Mouse (Mus musculus): ENCODE data around the gene Kif24. TPM values are rescaled to one million over a fixed set of nuclear protein-coding genes. Genes with fewer than 3 reads are reported as not detected.
"Not testable (repeated sequence)": the region's sequence is repeated elsewhere in the genome, so short reads cannot be mapped to it uniquely, and the experiment has no call there.

The Kif24 gene
- polyA plus RNA-seq, 1 experiment from 2014 or later, result 3.4 TPM

DNA sequence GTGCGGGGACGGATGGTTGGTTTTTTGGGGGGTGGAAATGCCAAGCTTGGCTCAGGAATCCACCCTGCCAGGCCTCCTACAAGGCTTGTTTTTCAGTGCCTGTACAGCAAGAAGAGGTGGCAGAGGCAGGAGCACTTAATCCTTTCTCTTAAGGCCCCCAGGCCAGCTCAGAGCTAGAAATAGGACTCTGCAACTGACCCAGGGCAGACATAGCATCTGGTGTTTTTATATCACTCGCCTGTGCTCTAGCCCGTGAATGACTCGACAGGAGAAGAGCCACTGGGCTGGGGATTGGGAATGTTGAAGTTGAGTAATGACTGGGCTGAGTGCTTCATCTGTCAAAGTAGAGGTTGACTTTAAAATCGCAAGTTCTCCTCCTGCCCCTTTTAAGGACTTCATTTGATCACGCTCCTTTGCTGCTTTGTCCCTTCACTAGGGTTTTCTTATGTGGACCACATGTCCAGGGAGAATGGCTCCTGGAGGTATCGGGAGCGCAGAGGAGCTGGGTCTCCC lies 13.0 kb upstream of the Kif24 start:
- 91% methylated on average over 9 of the region's 9 CpGs for WGBS
- Histone ChIP-seq H3K4me2 (replicated peaks) (no peak overlapping the region), H3K9me3 (ENCODE audit: control insufficient read depth, low read length) (no peaks in the 10 kb centered on the region), H3K4me1 (replicated peaks; ENCODE audit: control insufficient read depth, insufficient read depth, low read length) (no peaks in the 10 kb centered on the region), H3K4me3 (replicated peaks; ENCODE audit: low read length) (no peak overlapping the region), H3K36me3 (replicated peaks; ENCODE audit: control insufficient read depth, insufficient read depth) (peaks cover 7% of the 10 kb centered on the region; the same call in 1 of the 2 replicates), H3K27ac (no peak overlapping the region), H3K9ac (no peak overlapping the region), H3K27me3 (ENCODE audit: control insufficient read depth, insufficient read depth, low read length) (no peaks in the 10 kb centered on the region)
- DNase-seq (ENCODE audit: low spot score), result no peak
- no peak for ATAC-seq (ENCODE audit: low FRiP score)

DNA sequence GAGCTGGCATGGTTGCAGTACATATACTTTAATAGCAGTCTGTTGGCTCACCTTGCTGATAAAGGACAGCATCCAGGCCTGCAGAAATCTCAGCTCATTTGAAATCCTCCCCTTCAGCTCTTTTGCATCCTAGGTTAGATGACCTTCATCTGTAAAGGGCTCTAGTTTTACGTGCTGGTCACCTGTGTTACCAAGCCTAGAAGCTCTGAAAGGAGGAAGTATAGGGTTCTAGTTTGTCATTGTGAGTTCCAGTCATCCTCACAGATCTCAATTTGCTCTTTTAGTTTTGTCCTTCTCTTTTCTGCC lies 6.7 kb upstream of the Kif24 start:
- Histone ChIP-seq H3K36me3 (replicated peaks; ENCODE audit: control insufficient read depth, insufficient read depth) (no peaks in the 10 kb centered on the region), H3K9ac (no peak overlapping the region), H3K4me1 (replicated peaks; ENCODE audit: control insufficient read depth, insufficient read depth, low read length) (no peaks in the 10 kb centered on the region), H3K4me3 (replicated peaks; ENCODE audit: low read length) (no peak overlapping the region), H3K27ac (peak overlapping the region; percentile 73), H3K27me3 (ENCODE audit: control insufficient read depth, insufficient read depth, low read length) (no peaks in the 10 kb centered on the region), H3K9me3 (ENCODE audit: control insufficient read depth, low read length) (no peaks in the 10 kb centered on the region), H3K4me2 (replicated peaks) (no peak overlapping the region)
- no peak for ATAC-seq (ENCODE audit: low FRiP score)
- DNase-seq (ENCODE audit: low spot score), result no peak
- 79% methylated on average over 1 of the region's 1 CpGs for WGBS

DNA sequence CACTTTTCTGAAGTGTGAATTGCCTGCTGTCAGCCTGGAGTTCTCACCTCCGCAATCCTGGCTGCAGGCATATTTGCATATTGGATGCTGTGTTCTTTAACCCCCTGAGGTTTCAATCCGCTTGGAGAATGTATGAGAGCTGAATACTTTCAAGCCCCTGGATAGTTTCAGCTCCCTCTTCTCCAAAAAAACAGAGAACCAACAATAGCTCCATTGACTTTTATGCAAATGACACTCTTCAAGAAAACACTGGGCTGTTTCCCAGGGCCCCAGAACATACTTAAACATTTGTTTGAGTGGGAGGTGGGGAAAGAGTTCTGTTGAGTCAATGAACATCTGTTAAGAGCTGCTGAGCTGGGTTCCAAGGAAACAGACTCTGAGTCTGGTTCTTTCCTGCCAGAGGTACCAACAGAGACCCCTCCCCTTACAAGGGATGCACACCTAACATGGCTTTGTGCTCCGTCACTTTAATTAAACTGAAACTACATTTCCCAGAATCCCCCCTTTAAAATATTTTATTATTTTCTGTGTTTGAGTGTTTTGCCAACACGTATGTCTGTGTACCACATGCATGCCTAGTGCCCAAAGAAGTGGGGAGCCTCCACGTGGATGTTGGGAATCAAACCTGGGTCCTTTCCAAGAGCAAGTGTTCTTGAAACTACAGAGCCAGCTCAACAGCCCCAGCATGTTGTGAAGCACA lies 6.1 kb upstream of the Kif24 start:
- Histone ChIP-seq H3K4me3 (replicated peaks; ENCODE audit: low read length) (no peak overlapping the region), H3K27me3 (ENCODE audit: control insufficient read depth, insufficient read depth, low read length) (no peaks in the 10 kb centered on the region), H3K27ac (peak overlapping the region; percentile 73), H3K36me3 (replicated peaks; ENCODE audit: control insufficient read depth, insufficient read depth) (no peaks in the 10 kb centered on the region), H3K4me2 (replicated peaks) (no peak overlapping the region), H3K9me3 (ENCODE audit: control insufficient read depth, low read length) (no peaks in the 10 kb centered on the region), H3K4me1 (replicated peaks; ENCODE audit: control insufficient read depth, insufficient read depth, low read length) (no peaks in the 10 kb centered on the region), H3K9ac (no peak overlapping the region)
- DNase-seq (ENCODE audit: low spot score) (peak; percentile 38), ATAC-seq (ENCODE audit: low FRiP score) (peak; percentile 72; the same call in 1 of the 2 replicates)
- 27% methylated on average over 5 of the region's 5 CpGs for WGBS

DNA sequence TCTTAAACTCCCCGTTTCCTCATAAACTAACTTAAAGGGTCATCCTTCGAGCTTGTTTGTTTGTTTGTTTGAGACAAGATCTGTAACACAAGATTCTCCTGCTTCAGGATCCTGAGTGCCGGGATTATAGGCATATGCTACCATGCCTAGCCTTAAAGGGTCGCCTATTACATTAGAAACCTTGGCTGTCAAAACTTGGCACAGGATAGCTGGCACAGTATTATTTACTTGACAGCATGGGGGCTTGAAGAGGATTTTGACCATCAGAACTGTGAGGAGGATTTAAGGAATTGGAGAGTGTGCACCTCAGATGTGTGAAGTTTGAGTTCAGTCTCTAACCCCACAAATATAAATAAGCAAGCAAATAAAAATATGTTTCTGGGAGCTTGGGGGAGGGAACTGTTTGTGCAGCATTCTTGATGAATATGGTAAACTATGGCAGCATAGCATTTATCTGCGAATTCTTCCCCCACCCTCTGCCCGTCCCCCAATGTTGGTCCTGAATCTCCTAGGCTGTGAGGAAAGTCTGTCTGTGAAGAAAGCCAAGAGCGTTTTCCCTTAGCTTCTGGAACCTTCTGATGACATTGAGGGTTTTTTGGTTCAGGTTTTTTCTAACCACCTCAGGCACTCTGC lies 5.5 kb upstream of the Kif24 start:
- no peak overlapping the region for H3K4me3 ChIP-seq (replicated peaks; ENCODE audit: low read length)
- no peaks in the 10 kb centered on the region for H3K36me3 ChIP-seq (replicated peaks; ENCODE audit: control insufficient read depth, insufficient read depth)
- no peak overlapping the region for H3K4me2 ChIP-seq (replicated peaks)
- ATAC-seq (ENCODE audit: low FRiP score) (no peak), DNase-seq (ENCODE audit: low spot score) (no peak)
- H3K27me3 ChIP-seq (ENCODE audit: control insufficient read depth, insufficient read depth, low read length), result no peaks in the 10 kb centered on the region
- no peak overlapping the region for H3K9ac ChIP-seq
- H3K4me1 ChIP-seq (replicated peaks; ENCODE audit: control insufficient read depth, insufficient read depth, low read length), result no peaks in the 10 kb centered on the region
- H3K27ac ChIP-seq, result peak overlapping the region; percentile 62
- H3K9me3 ChIP-seq (ENCODE audit: control insufficient read depth, low read length), result no peaks in the 10 kb centered on the region
- WGBS, result 53% methylated on average over 7 of the region's 7 CpGs

DNA sequence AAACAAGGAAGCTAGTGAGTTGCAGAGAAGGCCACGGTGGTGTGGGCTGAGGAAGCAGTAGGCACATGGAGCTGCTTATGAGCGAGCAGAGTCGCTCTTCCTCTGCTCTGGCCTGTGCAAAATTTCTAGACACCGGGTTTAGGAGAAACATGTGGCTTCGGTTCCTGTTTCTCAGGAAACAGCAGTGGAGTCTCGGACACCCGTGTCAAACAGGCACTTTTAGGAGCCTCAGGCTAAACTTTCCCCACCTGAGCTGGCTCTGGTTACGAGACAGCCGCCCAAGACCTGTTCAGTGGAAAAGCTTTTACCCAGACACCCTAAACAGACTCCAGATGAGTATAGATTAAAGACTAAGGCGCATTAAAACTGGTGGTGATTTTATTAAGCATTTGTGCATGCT lies 4.5 kb upstream of the Kif24 start:
- no peak overlapping the region for H3K4me2 ChIP-seq (replicated peaks)
- H3K9me3 ChIP-seq (ENCODE audit: control insufficient read depth, low read length), result no peaks in the 10 kb centered on the region
- ATAC-seq (ENCODE audit: low FRiP score), result no peak
- no peaks in the 10 kb centered on the region for H3K4me1 ChIP-seq (replicated peaks; ENCODE audit: control insufficient read depth, insufficient read depth, low read length)
- H3K27ac ChIP-seq, result no peak overlapping the region
- H3K36me3 ChIP-seq (replicated peaks; ENCODE audit: control insufficient read depth, insufficient read depth), result no peaks in the 10 kb centered on the region
- H3K27me3 ChIP-seq (ENCODE audit: control insufficient read depth, insufficient read depth, low read length), result no peaks in the 10 kb centered on the region
- no peak for DNase-seq (ENCODE audit: low spot score)
- H3K4me3 ChIP-seq (replicated peaks; ENCODE audit: low read length), result no peak overlapping the region
- H3K9ac ChIP-seq, result no peak overlapping the region
- 77% methylated on average over 10 of the region's 10 CpGs for WGBS

DNA sequence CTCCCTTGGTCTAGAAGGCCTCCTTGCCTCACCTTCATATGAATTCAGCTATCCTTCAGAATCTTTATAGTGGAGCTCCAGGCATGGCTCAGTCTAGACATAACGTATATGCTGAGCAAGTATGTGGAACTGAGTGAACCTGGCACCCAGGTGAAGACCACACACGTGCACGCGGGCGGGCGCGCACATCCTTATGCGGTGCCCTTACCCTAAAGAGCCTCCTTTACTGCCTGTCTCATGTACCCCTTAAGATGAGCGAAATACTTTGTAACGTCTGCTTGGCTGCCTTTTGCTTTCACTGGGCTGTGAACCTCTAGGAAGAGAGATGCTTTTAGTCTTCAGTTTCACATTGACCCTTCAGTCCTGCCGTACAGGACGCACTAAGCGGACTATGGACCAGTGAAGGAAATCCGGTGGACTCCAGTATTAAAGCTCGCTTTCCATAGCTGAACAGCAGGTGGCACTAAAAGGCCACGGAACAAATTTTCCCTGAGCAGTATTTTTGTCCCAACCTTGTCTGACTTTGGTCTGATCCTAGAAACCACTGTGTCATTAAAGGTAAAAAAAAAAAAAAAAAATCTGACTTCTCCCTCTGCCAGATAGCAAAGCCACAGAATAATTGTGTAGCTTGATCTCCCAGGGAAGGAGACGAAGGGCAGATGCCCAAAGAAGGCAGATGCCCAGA lies 3.9 kb upstream of the Kif24 start:
- H3K4me1 ChIP-seq (replicated peaks; ENCODE audit: control insufficient read depth, insufficient read depth, low read length), result peaks cover 5% of the 10 kb centered on the region
- H3K36me3 ChIP-seq (replicated peaks; ENCODE audit: control insufficient read depth, insufficient read depth), result no peaks in the 10 kb centered on the region
- no peak overlapping the region for H3K9ac ChIP-seq
- no peaks in the 10 kb centered on the region for H3K27me3 ChIP-seq (ENCODE audit: control insufficient read depth, insufficient read depth, low read length)
- WGBS, result 58% methylated on average over 17 of the region's 17 CpGs
- no peaks in the 10 kb centered on the region for H3K9me3 ChIP-seq (ENCODE audit: control insufficient read depth, low read length)
- peak; percentile 86 for DNase-seq (ENCODE audit: low spot score)
- ATAC-seq (ENCODE audit: low FRiP score), result no peak
- H3K27ac ChIP-seq, result no peak overlapping the region
- H3K4me2 ChIP-seq (replicated peaks), result no peak overlapping the region
- no peak overlapping the region for H3K4me3 ChIP-seq (replicated peaks; ENCODE audit: low read length)

DNA sequence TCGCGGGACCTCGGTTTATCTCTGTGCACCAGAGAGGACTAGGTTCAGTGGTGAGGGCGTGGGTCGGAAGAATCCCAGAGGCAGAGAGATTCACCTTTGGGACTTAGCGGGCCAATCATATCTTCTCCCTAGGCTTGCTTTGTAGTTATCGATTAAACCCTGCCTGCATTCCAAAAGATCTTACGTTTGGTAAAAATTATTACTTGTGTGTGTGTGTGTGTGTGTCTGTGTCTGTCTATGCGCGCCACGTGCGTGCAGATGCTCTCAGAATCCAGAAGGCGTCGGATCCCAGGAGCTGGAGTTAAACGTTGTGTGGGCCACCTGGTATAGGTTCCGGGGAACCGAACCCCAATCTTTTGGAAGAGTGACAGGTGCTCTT lies 589 bp upstream of the Kif24 start:
- peak overlapping the region; percentile 52 for H3K4me2 ChIP-seq (replicated peaks)
- no peak; the same call in 1 of the 2 replicates for ATAC-seq (ENCODE audit: low FRiP score)
- H3K4me1 ChIP-seq (replicated peaks; ENCODE audit: control insufficient read depth, insufficient read depth, low read length), result peaks cover 5% of the 10 kb centered on the region
- H3K9me3 ChIP-seq (ENCODE audit: control insufficient read depth, low read length), result no peaks in the 10 kb centered on the region
- peak overlapping the region; percentile 44; the same call in 1 of the 2 replicates for H3K27ac ChIP-seq
- H3K9ac ChIP-seq, result peak overlapping the region; percentile 74
- no peaks in the 10 kb centered on the region for H3K27me3 ChIP-seq (ENCODE audit: control insufficient read depth, insufficient read depth, low read length)
- peak overlapping the region; percentile 67 for H3K4me3 ChIP-seq (replicated peaks; ENCODE audit: low read length)
- no peaks in the 10 kb centered on the region for H3K36me3 ChIP-seq (replicated peaks; ENCODE audit: control insufficient read depth, insufficient read depth)
- peak; percentile 51 for DNase-seq (ENCODE audit: low spot score)
- WGBS, result 5% methylated on average over 17 of the region's 17 CpGs

DNA sequence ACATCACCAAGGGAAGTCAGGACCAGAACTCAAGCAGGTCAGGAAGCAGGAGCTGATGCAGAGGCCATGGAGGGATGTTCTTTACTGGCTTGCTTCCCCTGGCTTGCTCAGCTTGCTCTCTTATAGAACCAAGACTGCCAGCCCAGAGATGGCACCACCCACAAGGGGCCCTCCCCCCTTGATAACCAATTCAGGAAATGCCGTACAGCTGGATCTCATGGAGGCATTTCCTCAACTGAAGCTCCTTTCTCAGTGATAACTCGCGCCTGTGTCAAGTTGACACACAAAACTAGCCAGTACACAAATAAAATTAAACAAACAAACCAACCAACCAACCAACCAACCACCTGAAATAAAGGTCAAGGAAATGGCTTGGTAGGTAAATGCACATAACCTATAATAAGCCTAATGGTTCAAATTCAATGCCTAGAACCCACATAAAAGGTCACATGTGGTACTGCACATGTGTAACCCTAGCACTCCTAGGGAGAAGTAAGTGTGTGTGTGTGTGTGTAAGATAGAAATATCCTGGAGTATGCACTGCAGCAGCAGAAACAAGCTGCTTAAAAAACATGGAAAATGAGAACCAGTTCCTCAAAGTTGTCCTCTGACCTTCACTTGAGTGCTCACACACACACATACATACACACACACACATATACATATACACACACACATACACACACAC lies 1.5 kb downstream of the Kif24 start:
- not testable (repeated sequence) for H3K27me3 ChIP-seq (ENCODE audit: control insufficient read depth, insufficient read depth, low read length); H3K9me3 ChIP-seq (ENCODE audit: control insufficient read depth, low read length); H3K4me3 ChIP-seq (replicated peaks; ENCODE audit: low read length); DNase-seq (ENCODE audit: low spot score); ATAC-seq (ENCODE audit: low FRiP score); H3K9ac ChIP-seq; H3K27ac ChIP-seq; H3K4me1 ChIP-seq (replicated peaks; ENCODE audit: control insufficient read depth, insufficient read depth, low read length); H3K36me3 ChIP-seq (replicated peaks; ENCODE audit: control insufficient read depth, insufficient read depth)
- H3K4me2 ChIP-seq (replicated peaks), result peak overlapping the region; percentile 53
- WGBS, result 90% methylated on average over 3 of the region's 3 CpGs

DNA sequence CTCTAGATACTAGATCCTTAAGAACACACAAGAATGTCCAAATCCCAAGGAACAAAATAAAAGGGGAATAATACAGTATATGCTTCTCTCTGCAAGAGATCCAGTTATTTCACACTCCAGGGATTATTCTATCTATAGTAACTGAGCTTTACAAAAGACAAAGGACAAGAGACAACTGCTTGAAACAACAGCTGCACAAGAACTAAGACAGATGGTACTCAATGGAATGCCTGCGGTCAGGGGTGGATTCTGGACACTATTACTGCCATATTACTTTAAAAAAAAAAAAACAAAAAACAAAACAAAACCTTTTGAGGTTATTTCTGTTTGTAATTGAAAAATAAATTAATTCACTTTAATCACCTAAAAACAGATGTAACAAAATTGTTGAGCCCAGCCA lies 4.0 kb downstream of the Kif24 start:
- DNase-seq (ENCODE audit: low spot score) (no peak), ATAC-seq (ENCODE audit: low FRiP score) (no peak)
- 95% methylated on average over 1 of the region's 1 CpGs for WGBS
- Histone ChIP-seq H3K4me1 (replicated peaks; ENCODE audit: control insufficient read depth, insufficient read depth, low read length) (peaks cover 5% of the 10 kb centered on the region), H3K36me3 (replicated peaks; ENCODE audit: control insufficient read depth, insufficient read depth) (no peaks in the 10 kb centered on the region), H3K27ac (no peak overlapping the region), H3K27me3 (ENCODE audit: control insufficient read depth, insufficient read depth, low read length) (no peaks in the 10 kb centered on the region), H3K4me3 (replicated peaks; ENCODE audit: low read length) (no peak overlapping the region), H3K9me3 (ENCODE audit: control insufficient read depth, low read length) (no peaks in the 10 kb centered on the region), H3K4me2 (replicated peaks) (no peak overlapping the region), H3K9ac (no peak overlapping the region)
